Mouse (Mus musculus) CH12.LX (cell line): Measurements from ENCODE around the gene Pprc1. TPM values are rescaled to one million over a fixed set of nuclear protein-coding genes. Genes with fewer than 3 reads are reported as not detected.
A peak's percentile ranks its signal among the peaks of the same experiment; 100 is the strongest.

Source experiments
- DNase-seq: peaks from one replicate; pipeline ENCODE4 v3.0.0-alpha.2; 2013; ENCODE audit errors: extremely low read depth
- H3K27ac ChIP-seq: 2 replicates; pipeline ENCODE4 v1.5.1; 2012; ENCODE audit warnings: low read depth, mild to moderate bottlenecking, control low read depth, moderate library complexity; ENCODE audit not compliant: insufficient read depth
- H3K27me3 ChIP-seq: replicated peaks from 2 replicates; pipeline ENCODE3; 2012; ENCODE audit warnings: inconsistent platforms
- H3K36me3 ChIP-seq, 2 experiments: replicated peaks in 1 of 2; 2 replicates each; pipeline versions ENCODE3 to v1.6.1; 2012; ENCODE audit warnings: inconsistent platforms in 1 of 2, low read length in 1 of 2, mild to moderate bottlenecking in 1 of 2, mixed read lengths in 1 of 2, moderate library complexity in 1 of 2; ENCODE audit not compliant: control insufficient read depth in 1 of 2, insufficient read depth in 1 of 2
- H3K4me1 ChIP-seq, 2 experiments: 2 replicates each; pipeline ENCODE4 v1.6.1; 2012; ENCODE audit warnings: inconsistent platforms in 1 of 2, moderate library complexity in 1 of 2; ENCODE audit not compliant: insufficient read depth in 2 of 2, control insufficient read depth in 1 of 2
- H3K4me2 ChIP-seq: 2 replicates; pipeline ENCODE4 v1.6.1; 2012; ENCODE audit warnings: low read depth, mild to moderate bottlenecking, control low read depth; ENCODE audit not compliant: poor library complexity, insufficient read depth, severe bottlenecking
- H3K4me3 ChIP-seq, 3 experiments: fragments of 150-350 bp in 1 of 3; sonication (generic) in 1 of 3; replicated peaks in 1 of 3; 2 replicates each; pipeline versions ENCODE3 to v1.5.1; 2011 to 2012; ENCODE audit warnings: low read depth in 2 of 3, low read length in 2 of 3, mild to moderate bottlenecking in 2 of 3, moderate library complexity in 2 of 3, control low read depth in 1 of 3, improper control_type of control experiment in 1 of 3, inconsistent platforms in 1 of 3, mixed read lengths in 1 of 3; ENCODE audit not compliant: poor library complexity in 1 of 3
- H3K79me2 ChIP-seq: replicated peaks from 2 replicates; pipeline ENCODE4 v1.6.1; 2012; ENCODE audit warnings: mild to moderate bottlenecking, moderate library complexity; ENCODE audit not compliant: control insufficient read depth, poor library complexity, insufficient read depth, severe bottlenecking; ENCODE audit errors: extremely low read depth
- H3K9ac ChIP-seq: 2 replicates; pipeline ENCODE4 v1.6.1; 2012; ENCODE audit warnings: low read depth, mild to moderate bottlenecking, control low read depth, moderate library complexity; ENCODE audit not compliant: insufficient read depth
- H3K9me3 ChIP-seq: replicated peaks from 2 replicates; pipeline ENCODE3; 2012; ENCODE audit warnings: low read length, inconsistent platforms, mixed read lengths
- BHLHE40 ChIP-seq: IDR thresholded peaks from 2 replicates; pipeline ENCODE4 v1.6.1; 2011; ENCODE audit warnings: mild to moderate bottlenecking, low read depth, low read length, improper control_type of control experiment
- CHD2 ChIP-seq: IDR thresholded peaks from 2 replicates; pipeline ENCODE4 v1.6.1; 2011; ENCODE audit warnings: low read length, improper control_type of control experiment
- CTCF ChIP-seq, 2 experiments: IDR thresholded peaks in 1 of 2; conservative IDR thresholded peaks in 1 of 2; 2 replicates each; pipeline ENCODE4 v1.5.1; 2011 to 2012; ENCODE audit warnings: low read depth in 2 of 2, low read length in 2 of 2, improper control_type of control experiment in 1 of 2, inconsistent platforms in 1 of 2, mild to moderate bottlenecking in 1 of 2, moderate library complexity in 1 of 2
- EP300 ChIP-seq: IDR thresholded peaks from 2 replicates; pipeline ENCODE4 v1.6.1; 2011; ENCODE audit warnings: low read length, improper control_type of control experiment
- IRF4 ChIP-seq: IDR thresholded peaks from 2 replicates; pipeline ENCODE4 v1.6.1; 2014; ENCODE audit warnings: low read depth, mild to moderate bottlenecking, inconsistent platforms, low read length, improper control_type of control experiment
- JUN ChIP-seq: IDR thresholded peaks from 2 replicates; pipeline ENCODE4 v1.6.1; 2011; ENCODE audit warnings: low read depth, mild to moderate bottlenecking, low read length, improper control_type of control experiment, moderate library complexity; ENCODE audit not compliant: insufficient read depth
- JUND ChIP-seq: conservative IDR thresholded peaks from 2 replicates; pipeline ENCODE4 v1.6.1; 2011; ENCODE audit warnings: low read depth, low read length, improper control_type of control experiment
- MAZ ChIP-seq: IDR thresholded peaks from 2 replicates; pipeline ENCODE4 v1.6.1; 2012; ENCODE audit warnings: low read depth, mild to moderate bottlenecking, inconsistent platforms, low read length, improper control_type of control experiment, moderate library complexity
- MEF2A ChIP-seq: IDR thresholded peaks from 2 replicates; pipeline ENCODE4 v1.6.1; 2014; ENCODE audit warnings: low read depth, mild to moderate bottlenecking, inconsistent platforms, low read length, improper control_type of control experiment, borderline replicate concordance
- PAX5 ChIP-seq: IDR thresholded peaks from 2 replicates; pipeline ENCODE4 v1.6.1; 2012; ENCODE audit warnings: low read length, inconsistent platforms, mixed read lengths
- POLR2A ChIP-seq: IDR thresholded peaks from 2 replicates; pipeline ENCODE4 v1.6.1; 2011; ENCODE audit warnings: low read depth, mild to moderate bottlenecking, improper control_type of control experiment, low read length
- POLR2AphosphoS2 ChIP-seq: IDR thresholded peaks from 2 replicates; pipeline ENCODE4 v1.6.1; 2011; ENCODE audit warnings: low read depth, low read length, improper control_type of control experiment
- RAD21 ChIP-seq: IDR thresholded peaks from 2 replicates; pipeline ENCODE4 v1.6.1; 2011; ENCODE audit warnings: low read depth, mild to moderate bottlenecking, low read length, improper control_type of control experiment, moderate library complexity
- SMC3 ChIP-seq: IDR thresholded peaks from 2 replicates; pipeline ENCODE4 v1.6.1; 2011; ENCODE audit warnings: low read depth, low read length, improper control_type of control experiment
- TBP ChIP-seq: conservative IDR thresholded peaks from 2 replicates; pipeline ENCODE4 v1.6.1; 2011; ENCODE audit warnings: low read depth, low read length, improper control_type of control experiment
- UBTF ChIP-seq: IDR thresholded peaks from 2 replicates; pipeline ENCODE4 v1.6.1; 2012; ENCODE audit warnings: low read depth, mild to moderate bottlenecking, inconsistent platforms, low read length, improper control_type of control experiment, moderate library complexity
- USF2 ChIP-seq: conservative IDR thresholded peaks from 2 replicates; pipeline ENCODE4 v1.6.1; 2011; ENCODE audit warnings: low read depth, low read length, improper control_type of control experiment
- ZC3H11A ChIP-seq: IDR thresholded peaks from 2 replicates; pipeline ENCODE4 v1.6.1; 2012; ENCODE audit warnings: low read depth, mild to moderate bottlenecking, inconsistent platforms, low read length, improper control_type of control experiment
- dilution Hi-C: fragments of 300-500 bp; cut with MboI; formaldehyde crosslinking; loops from 2 replicates; pipeline ENCODE4 v1.14.3; 2020; ENCODE audit warnings: low sequenced_read_pairs; ENCODE audit not compliant: extremely low pct_unique_long_range_greater_than_20kb, extremely low pct_ligation_motif_present
- in situ Hi-C: fragments of 300-500 bp; cut with MboI; formaldehyde crosslinking; loops from 3 replicates; pipeline ENCODE4 v1.14.3; 2019; ENCODE audit warnings: low sequenced_read_pairs, low pct_ligation_motif_present, low pct_unique_long_range_greater_than_20kb, mixed read lengths
- polyA plus RNA-seq: library from polyadenylated mRNA; unstranded; fragments of >175 nt; gene quantifications from 2 replicates; pipeline ENCODE4 v1.2.1, GENCODE M21; 2012; ENCODE audit warnings: low read depth; ENCODE audit not compliant: insufficient read length
- total RNA-seq, 2 experiments: library from RNA; depleted of rRNA; stranded (reverse); fragments of 300-350 nt in 1 of 2; fragments of >200 nt in 1 of 2; gene quantifications; 2 replicates each; pipeline ENCODE4 v1.2.3; 2012 to 2014

Pprc1 gene
- total and polyA plus RNA-seq, 3 experiments: 13.0 to 68.7 (median 21.2) TPM

- peaks cover 57 to 69% of the 10 kb centered on the region in 2 experiments for H3K36me3 ChIP-seq
- no peak for TF ChIP-seq UBTF
- no peak for TF ChIP-seq CHD2
- TF ChIP-seq MEF2A: no peak
- no peak for TF ChIP-seq JUND
- no peak for TF ChIP-seq MAZ
- TF ChIP-seq POLR2AphosphoS2: no peak
- TF ChIP-seq TBP: no peak
- TF ChIP-seq IRF4: no peak
- no peak for TF ChIP-seq POLR2A
- no peak for TF ChIP-seq PAX5
- no peak for TF ChIP-seq EP300
- TF ChIP-seq CTCF (conservative IDR thresholded peaks at IDR 0.05 in 1 of 2, IDR thresholded peaks at IDR 0.05 in 1 of 2; ENCODE audit: low read depth in 2 of 2, low read length in 2 of 2): no peak
- no peak for TF ChIP-seq SMC3
- in situ Hi-C loops: no loop called here
- H3K79me2 ChIP-seq: peaks cover 37% of the 10 kb centered on the region
- no peak overlapping the region for H3K27ac ChIP-seq
- no peaks in the 10 kb centered on the region for H3K9me3 ChIP-seq
- dilution Hi-C loops: no loop called here
- no peak overlapping the region for H3K4me2 ChIP-seq
- H3K4me3 ChIP-seq: no peak overlapping the region
- no peaks in the 10 kb centered on the region for H3K27me3 ChIP-seq
- peaks cover 10 to 19% of the 10 kb centered on the region in 2 experiments for H3K4me1 ChIP-seq
- DNase-seq: no peak
- H3K9ac ChIP-seq: no peak overlapping the region
Measured at GRCm38 (mm10) chr19:46078535-46078934, 33.8 kb downstream of the Pprc1 start.

- no peak overlapping the region for H3K27ac ChIP-seq
- no peak overlapping the region for H3K4me3 ChIP-seq
- H3K79me2 ChIP-seq: no peaks in the 10 kb centered on the region
- no peak overlapping the region for H3K4me2 ChIP-seq
- TF ChIP-seq BHLHE40 (no peak), POLR2AphosphoS2 (peak; percentile 13; the same call in 1 of the 2 replicates)
- H3K9me3 ChIP-seq: no peaks in the 10 kb centered on the region
- DNase-seq: no peak
- dilution Hi-C loops: no loop called here
- no peaks in the 10 kb centered on the region for H3K27me3 ChIP-seq
- peaks cover 52 to 62% of the 10 kb centered on the region in 2 experiments for H3K36me3 ChIP-seq
- in situ Hi-C loops: no loop called here
- H3K9ac ChIP-seq: no peak overlapping the region
- no peaks in the 10 kb centered on the region for H3K4me1 ChIP-seq
Measured at GRCm38 (mm10) chr19:46085185-46085584, 40.5 kb downstream of the Pprc1 start.

- TF ChIP-seq RAD21 (peak; percentile 55), USF2 (no peak), POLR2A (no peak), ZC3H11A (no peak), POLR2AphosphoS2 (0 out of 2 replicates have a peak, but pooled peaks have one; percentile 25), SMC3 (peak; percentile 42), JUN (no peak), CTCF (conservative IDR thresholded peaks at IDR 0.05 in 1 of 2, IDR thresholded peaks at IDR 0.05 in 1 of 2; ENCODE audit: low read depth in 2 of 2, low read length in 2 of 2) (peak; percentile 75 to 86), EP300 (no peak)
- H3K9ac ChIP-seq: no peak overlapping the region
- H3K4me1 ChIP-seq: no peaks in the 10 kb centered on the region
- dilution Hi-C loops (no loop called here), in situ Hi-C loops (no loop called here)
- H3K9me3 ChIP-seq: no peaks in the 10 kb centered on the region
- H3K27me3 ChIP-seq: no peaks in the 10 kb centered on the region
- peaks cover 40 to 50% of the 10 kb centered on the region in 2 experiments for H3K36me3 ChIP-seq
- no peaks in the 10 kb centered on the region for H3K79me2 ChIP-seq
- H3K27ac ChIP-seq: no peak overlapping the region
- no peak overlapping the region for H3K4me2 ChIP-seq
- no peak overlapping the region for H3K4me3 ChIP-seq
- peak; percentile 77 for DNase-seq
Measured at GRCm38 (mm10) chr19:46086337-46086736, 41.7 kb downstream of the Pprc1 start.
